Mouse (Mus musculus): Measurements from ENCODE around the gene Pbx3. TPM values are rescaled to one million over a fixed set of nuclear protein-coding genes. Genes with fewer than 3 reads are reported as not detected.

The Pbx3 gene
- polyA plus RNA-seq, 1 experiment from 2014 or later: 10.8 TPM

- Histone ChIP-seq H3K9me3 (ENCODE audit: control insufficient read depth) (no peaks in the 10 kb centered on the region), H3K27me3 (replicated peaks; ENCODE audit: control insufficient read depth, insufficient read depth, low read length) (no peaks in the 10 kb centered on the region), H3K9ac (ENCODE audit: low read depth, low read length) (no peak overlapping the region), H3K36me3 (ENCODE audit: control insufficient read depth, insufficient read depth) (no peaks in the 10 kb centered on the region), H3K27ac (ENCODE audit: low read depth, low read length) (no peak overlapping the region), H3K4me2 (replicated peaks; ENCODE audit: low read depth) (no peak overlapping the region), H3K4me1 (replicated peaks; ENCODE audit: control insufficient read depth, insufficient read depth, low read length) (no peaks in the 10 kb centered on the region), H3K4me3 (ENCODE audit: low read depth, low read length) (no peak overlapping the region)
- WGBS: 86% methylated on average over 5 of the region's 5 CpGs
- TF ChIP-seq CTCF (IDR thresholded peaks at IDR 0.05; ENCODE audit: low read depth): no peak
- ATAC-seq: no peak
These were observed 233.3 kb downstream of the Pbx3 start for GRCm38 (mm10) chr2:34139470-34140158.

DNA sequence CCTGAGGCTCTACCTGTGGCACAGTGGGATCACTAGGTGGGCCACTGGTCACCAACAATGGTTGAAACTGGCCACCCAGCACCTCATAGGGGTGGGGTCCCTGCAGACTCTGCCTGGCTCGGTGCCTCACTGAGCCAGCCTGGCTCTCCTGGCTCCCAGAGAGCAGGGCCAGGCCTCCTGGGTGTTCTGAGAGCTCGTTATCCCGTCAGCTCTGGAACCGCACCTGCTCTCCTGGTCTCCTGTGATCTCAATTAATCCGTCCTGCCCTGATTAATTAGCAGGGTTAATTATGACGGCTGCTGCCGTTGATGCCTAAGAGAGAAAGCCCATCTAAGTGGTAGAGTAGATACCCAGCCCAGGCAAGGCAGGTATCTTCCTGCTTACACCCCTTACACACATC lies 237.6 kb downstream of the Pbx3 start:
- Histone ChIP-seq H3K27me3 (replicated peaks; ENCODE audit: control insufficient read depth, insufficient read depth, low read length) (no peaks in the 10 kb centered on the region), H3K27ac (ENCODE audit: low read depth, low read length) (no peak overlapping the region), H3K4me2 (replicated peaks; ENCODE audit: low read depth) (no peak overlapping the region), H3K36me3 (ENCODE audit: control insufficient read depth, insufficient read depth) (no peaks in the 10 kb centered on the region), H3K9me3 (ENCODE audit: control insufficient read depth) (no peaks in the 10 kb centered on the region), H3K4me3 (ENCODE audit: low read depth, low read length) (no peak overlapping the region), H3K9ac (ENCODE audit: low read depth, low read length) (no peak overlapping the region), H3K4me1 (replicated peaks; ENCODE audit: control insufficient read depth, insufficient read depth, low read length) (no peaks in the 10 kb centered on the region)
- WGBS: 91% methylated on average over 7 of the region's 7 CpGs
- TF ChIP-seq CTCF (IDR thresholded peaks at IDR 0.05; ENCODE audit: low read depth): no peak
- ATAC-seq: no peak

GRCm38 (mm10) chr2:34132751-34133150 lies 240.2 kb downstream of the Pbx3 start:
- Histone ChIP-seq H3K27ac (ENCODE audit: low read depth, low read length) (no peak overlapping the region), H3K36me3 (ENCODE audit: control insufficient read depth, insufficient read depth) (no peaks in the 10 kb centered on the region), H3K4me1 (replicated peaks; ENCODE audit: control insufficient read depth, insufficient read depth, low read length) (no peaks in the 10 kb centered on the region), H3K9me3 (ENCODE audit: control insufficient read depth) (no peaks in the 10 kb centered on the region), H3K9ac (ENCODE audit: low read depth, low read length) (no peak overlapping the region), H3K27me3 (replicated peaks; ENCODE audit: control insufficient read depth, insufficient read depth, low read length) (no peaks in the 10 kb centered on the region), H3K4me2 (replicated peaks; ENCODE audit: low read depth) (no peak overlapping the region), H3K4me3 (ENCODE audit: low read depth, low read length) (no peak overlapping the region)
- WGBS: 85% methylated on average over 1 of the region's 1 CpGs
- TF ChIP-seq CTCF (IDR thresholded peaks at IDR 0.05; ENCODE audit: low read depth): no peak
- no peak for ATAC-seq

DNA sequence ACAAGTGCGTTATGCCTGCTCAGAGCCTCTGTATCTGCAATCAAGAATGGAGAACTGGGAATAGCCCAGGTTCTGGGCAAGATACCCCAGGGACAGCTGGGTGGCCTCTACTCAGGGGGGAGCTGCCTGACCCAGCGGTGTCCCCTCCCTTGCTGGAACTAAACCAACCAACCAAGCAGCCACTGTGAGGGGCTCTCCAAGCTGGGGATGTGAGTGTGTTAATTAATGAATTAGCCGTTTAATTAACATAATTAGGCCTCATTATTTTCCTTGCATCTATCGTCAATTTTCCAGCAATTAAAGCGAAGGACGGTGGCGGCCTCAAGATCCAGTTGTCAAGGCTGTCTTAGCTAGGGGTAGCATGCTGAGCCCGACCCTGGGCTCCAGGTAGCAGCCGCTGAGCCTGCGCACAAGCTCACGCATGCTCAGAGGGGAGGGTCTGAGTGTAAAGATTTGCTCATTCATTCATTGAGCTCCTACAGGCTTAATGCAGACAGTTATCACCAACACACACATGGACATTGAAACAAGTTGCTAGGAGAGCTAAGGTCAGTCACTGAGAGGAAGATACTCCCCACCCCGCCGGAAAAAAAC lies 243.2 kb downstream of the Pbx3 start:
- Histone ChIP-seq H3K9ac (ENCODE audit: low read depth, low read length) (no peak overlapping the region), H3K9me3 (ENCODE audit: control insufficient read depth) (no peaks in the 10 kb centered on the region), H3K4me2 (replicated peaks; ENCODE audit: low read depth) (no peak overlapping the region), H3K27ac (ENCODE audit: low read depth, low read length) (no peak overlapping the region), H3K4me3 (ENCODE audit: low read depth, low read length) (no peak overlapping the region), H3K27me3 (replicated peaks; ENCODE audit: control insufficient read depth, insufficient read depth, low read length) (no peaks in the 10 kb centered on the region), H3K4me1 (replicated peaks; ENCODE audit: control insufficient read depth, insufficient read depth, low read length) (no peaks in the 10 kb centered on the region), H3K36me3 (ENCODE audit: control insufficient read depth, insufficient read depth) (no peaks in the 10 kb centered on the region)
- WGBS: 53% methylated on average over 13 of the region's 13 CpGs
- ATAC-seq: no peak
- no peak for TF ChIP-seq CTCF (IDR thresholded peaks at IDR 0.05; ENCODE audit: low read depth)

GRCm38 (mm10) chr2:34127871-34128270 lies 245.1 kb downstream of the Pbx3 start:
- H3K9ac ChIP-seq (ENCODE audit: low read depth, low read length): no peak overlapping the region
- no peaks in the 10 kb centered on the region for H3K36me3 ChIP-seq (ENCODE audit: control insufficient read depth, insufficient read depth)
- H3K27ac ChIP-seq (ENCODE audit: low read depth, low read length): no peak overlapping the region
- H3K4me2 ChIP-seq (replicated peaks; ENCODE audit: low read depth): no peak overlapping the region
- no peaks in the 10 kb centered on the region for H3K27me3 ChIP-seq (replicated peaks; ENCODE audit: control insufficient read depth, insufficient read depth, low read length)
- no peak for TF ChIP-seq CTCF (IDR thresholded peaks at IDR 0.05; ENCODE audit: low read depth)
- WGBS: 82% methylated on average over 1 of the region's 1 CpGs
- H3K4me3 ChIP-seq (ENCODE audit: low read depth, low read length): no peak overlapping the region
- H3K9me3 ChIP-seq (ENCODE audit: control insufficient read depth): no peaks in the 10 kb centered on the region
- H3K4me1 ChIP-seq (replicated peaks; ENCODE audit: control insufficient read depth, insufficient read depth, low read length): no peaks in the 10 kb centered on the region
- ATAC-seq: no peak

DNA sequence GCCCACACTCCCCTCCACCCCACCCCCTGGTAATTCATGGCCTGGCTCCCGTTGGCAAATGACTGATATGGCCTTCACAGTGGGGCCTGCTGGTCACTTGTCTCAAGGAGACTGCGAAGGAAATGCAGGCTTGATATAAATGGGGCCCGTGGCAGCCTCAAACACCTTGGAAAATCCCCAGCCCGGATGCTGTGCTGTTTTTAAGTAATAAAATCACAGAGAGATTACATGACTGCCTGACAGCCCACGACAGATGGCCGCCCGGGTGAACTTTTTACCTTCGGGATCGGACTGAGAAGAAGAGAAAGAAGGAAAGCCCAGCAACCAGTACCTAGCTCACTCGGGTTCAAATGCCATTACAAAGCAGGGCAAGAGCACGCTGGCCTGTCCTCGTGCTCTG lies 249.0 kb downstream of the Pbx3 start:
- Histone ChIP-seq H3K27ac (ENCODE audit: low read depth, low read length) (no peak overlapping the region), H3K4me1 (replicated peaks; ENCODE audit: control insufficient read depth, insufficient read depth, low read length) (no peaks in the 10 kb centered on the region), H3K27me3 (replicated peaks; ENCODE audit: control insufficient read depth, insufficient read depth, low read length) (no peaks in the 10 kb centered on the region), H3K9me3 (ENCODE audit: control insufficient read depth) (no peaks in the 10 kb centered on the region), H3K9ac (ENCODE audit: low read depth, low read length) (no peak overlapping the region), H3K4me3 (ENCODE audit: low read depth, low read length) (no peak overlapping the region), H3K4me2 (replicated peaks; ENCODE audit: low read depth) (no peak overlapping the region), H3K36me3 (ENCODE audit: control insufficient read depth, insufficient read depth) (no peaks in the 10 kb centered on the region)
- TF ChIP-seq CTCF (IDR thresholded peaks at IDR 0.05; ENCODE audit: low read depth): no peak
- 35% methylated on average over 12 of the region's 12 CpGs for WGBS
- ATAC-seq: no peak

Other genes with a start within 250 kb of the Pbx3 start
- gene Mapkap1, start 33.6 kb upstream of the Pbx3 start, polyA plus RNA-seq (2015; fragmentation: Nextera tagmentation; extraction: Ambion mirVana): 73.0 and 76.9 TPM in 2 replicates

Measured in intestine, postnatal 0 days (tissue).